24 mouse cellular contexts compared by ENCODE assay signal in the genomic region with DNA sequence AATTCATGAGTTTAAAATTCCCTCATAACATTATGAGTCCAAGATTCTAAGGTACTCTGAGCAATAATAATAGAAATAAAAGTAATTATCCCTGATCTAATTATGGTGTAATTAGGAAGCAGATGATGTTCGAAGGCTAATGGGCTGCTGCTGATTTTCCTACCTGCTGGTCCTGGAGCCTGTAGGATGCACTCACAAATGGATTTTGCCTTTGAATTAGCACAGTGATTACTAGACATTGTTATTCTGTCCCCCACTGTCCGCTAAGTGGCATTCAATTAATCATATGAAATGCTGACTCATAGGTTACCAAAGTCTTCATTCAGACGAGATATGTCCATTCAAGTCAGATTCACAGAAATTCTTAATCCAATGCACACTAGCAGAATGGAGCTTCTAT.
A peak's percentile ranks its signal among the peaks of the same experiment; 100 is the strongest.
DNase-seq lines count a peak whose midpoint lies in the region; ATAC-seq and TF ChIP-seq lines count a peak whose summit lies in the region.
"Had no signal": no experiment of that assay in that cellular context is flagged by ENCODE, and none has a peak within 500 bp of the region (broad histone marks: within the 10 kb centered on the region; RNA-seq: fewer than 3 reads in every experiment).

No protein-coding gene starts in this region.

- H3K9ac ChIP-seq in heart, postnatal 0 days (replicated peaks; ENCODE audit: low read depth, low read length), result no peak overlapping the region
- no peak overlapping the region for H3K9ac ChIP-seq in midbrain, postnatal 0 days (replicated peaks; ENCODE audit: low read length, poor library complexity, severe bottlenecking)
- H3K9ac ChIP-seq in midbrain, embryonic 14.5 days (replicated peaks; ENCODE audit: low read length), result no peak overlapping the region
- no peak overlapping the region for H3K9ac ChIP-seq in intestine, embryonic 15.5 days
- H3K9ac ChIP-seq: embryonic facial prominence, embryonic 12.5 days; limb, embryonic 13.5 days; lung, embryonic 15.5 days; stomach, embryonic 15.5 days had no signal

- H3K4me1 ChIP-seq in heart, postnatal 0 days (ENCODE audit: control insufficient read depth, insufficient read depth), result peaks cover 15% of the 10 kb centered on the region
- no peaks in the 10 kb centered on the region for H3K4me1 ChIP-seq in midbrain, postnatal 0 days (ENCODE audit: insufficient read depth, low read length)
- no peaks in the 10 kb centered on the region for H3K4me1 ChIP-seq in midbrain, embryonic 14.5 days (ENCODE audit: control insufficient read depth, insufficient read depth, low read length)
- no peaks in the 10 kb centered on the region for H3K4me1 ChIP-seq in intestine, embryonic 15.5 days (replicated peaks)
- H3K4me1 ChIP-seq: embryonic facial prominence, embryonic 12.5 days; limb, embryonic 13.5 days; lung, embryonic 15.5 days; stomach, embryonic 15.5 days had no signal

- no peaks in the 10 kb centered on the region for H3K36me3 ChIP-seq in heart, postnatal 0 days (replicated peaks; ENCODE audit: control insufficient read depth, insufficient read depth, low read length)
- H3K36me3 ChIP-seq in midbrain, postnatal 0 days (ENCODE audit: insufficient read depth, low read length), result no peaks in the 10 kb centered on the region
- no peaks in the 10 kb centered on the region for H3K36me3 ChIP-seq in midbrain, embryonic 14.5 days (ENCODE audit: control insufficient read depth, insufficient read depth, low read length)
- no peaks in the 10 kb centered on the region for H3K36me3 ChIP-seq in macrophage (ENCODE audit: inconsistent target)
- no peaks in the 10 kb centered on the region for H3K36me3 ChIP-seq in intestine, embryonic 15.5 days
- H3K36me3 ChIP-seq: embryonic facial prominence, embryonic 12.5 days; limb, embryonic 13.5 days; lung, embryonic 15.5 days; stomach, embryonic 15.5 days had no signal

- H3K27me3 ChIP-seq in heart, postnatal 0 days (ENCODE audit: control insufficient read depth, insufficient read depth, low read length), result no peaks in the 10 kb centered on the region
- no peaks in the 10 kb centered on the region for H3K27me3 ChIP-seq in midbrain, postnatal 0 days (ENCODE audit: insufficient read depth, low read length)
- H3K27me3 ChIP-seq in midbrain, embryonic 14.5 days (ENCODE audit: control insufficient read depth, insufficient read depth, low read length), result no peaks in the 10 kb centered on the region
- H3K27me3 ChIP-seq in intestine, embryonic 15.5 days (replicated peaks), result no peaks in the 10 kb centered on the region
- H3K27me3 ChIP-seq: embryonic facial prominence, embryonic 12.5 days; limb, embryonic 13.5 days; lung, embryonic 15.5 days; stomach, embryonic 15.5 days had no signal

- DNase-seq in heart, postnatal 0 days (ENCODE audit: low spot score), result no peak
- DNase-seq in heart, adult 9 months (ENCODE audit: low spot score in 2 of 2), result no peak
- peak; percentile 6 for DNase-seq in midbrain, postnatal 0 days (ENCODE audit: low spot score)
- DNase-seq in midbrain, embryonic 14.5 days, result no peak
- DNase-seq in brain, embryonic 14.5 days (ENCODE audit: low read depth), result peak; percentile 21
- no peak for DNase-seq in natural killer cell, adult 2 months (ENCODE audit: low spot score in 2 of 2)
- DNase-seq: adrenal gland, adult 8-10 months; B cell, adult 2 months; cerebellum, adult 11-12 months; cerebellum, adult 9-11 months; embryo, embryonic 11 days; gastrocnemius, postnatal 36 days; right cerebral cortex, postnatal 25 days; thymus, postnatal 14 days had no signal

- 70% methylated on average over 3 of the region's 3 CpGs for WGBS in heart, postnatal 0 days
- 70% methylated on average over 3 of the region's 3 CpGs for WGBS in midbrain, postnatal 0 days
- 71% methylated on average over 3 of the region's 3 CpGs for WGBS in midbrain, embryonic 14.5 days
- WGBS in macrophage (ENCODE audit: missing documents), result 79% methylated on average over 3 of the region's 3 CpGs
- 68% methylated on average over 3 of the region's 3 CpGs for WGBS in intestine, embryonic 15.5 days

- no peaks in the 10 kb centered on the region for H3K9me3 ChIP-seq in heart, postnatal 0 days (replicated peaks; ENCODE audit: control insufficient read depth, low read length)
- no peaks in the 10 kb centered on the region for H3K9me3 ChIP-seq in midbrain, postnatal 0 days (ENCODE audit: low read length)
- no peaks in the 10 kb centered on the region for H3K9me3 ChIP-seq in midbrain, embryonic 14.5 days (ENCODE audit: control insufficient read depth, low read length)
- no peaks in the 10 kb centered on the region for H3K9me3 ChIP-seq in intestine, embryonic 15.5 days
- H3K9me3 ChIP-seq: embryonic facial prominence, embryonic 12.5 days; limb, embryonic 13.5 days; lung, embryonic 15.5 days; stomach, embryonic 15.5 days had no signal

- H3K4me3 ChIP-seq in heart, postnatal 0 days (ENCODE audit: low read depth, low read length), result no peak overlapping the region
- H3K4me3 ChIP-seq in midbrain, postnatal 0 days (ENCODE audit: low read depth, low read length), result no peak overlapping the region
- no peak overlapping the region for H3K4me3 ChIP-seq in midbrain, embryonic 14.5 days (replicated peaks; ENCODE audit: low read depth, low read length)
- H3K4me3 ChIP-seq in macrophage (ENCODE audit: inconsistent target), result no peak overlapping the region
- no peak overlapping the region for H3K4me3 ChIP-seq in intestine, embryonic 15.5 days (replicated peaks)
- H3K4me3 ChIP-seq: embryonic facial prominence, embryonic 12.5 days; limb, embryonic 13.5 days; lung, embryonic 15.5 days; stomach, embryonic 15.5 days had no signal

- TF ChIP-seq CTCF in heart, postnatal 0 days (IDR thresholded peaks at IDR 0.05; ENCODE audit: low read depth), result no peak
- TF ChIP-seq CTCF in midbrain, postnatal 0 days (IDR thresholded peaks at IDR 0.05), result no peak
- no peak for TF ChIP-seq CTCF in brain, embryonic 14.5 days (IDR thresholded peaks at IDR 0.05; ENCODE audit: borderline replicate concordance, extremely low read depth, insufficient read depth, insufficient read length)

- H3K27ac ChIP-seq in heart, postnatal 0 days (ENCODE audit: low read depth), result peak overlapping the region; percentile 61
- H3K27ac ChIP-seq in midbrain, postnatal 0 days (ENCODE audit: low read depth, low read length), result no peak overlapping the region
- H3K27ac ChIP-seq in midbrain, embryonic 14.5 days (replicated peaks; ENCODE audit: low read depth, low read length), result no peak overlapping the region
- peak overlapping the region; percentile 87 for H3K27ac ChIP-seq in macrophage
- H3K27ac ChIP-seq in intestine, embryonic 15.5 days, result no peak overlapping the region
- H3K27ac ChIP-seq: embryonic facial prominence, embryonic 12.5 days; limb, embryonic 13.5 days had no signal

- H3K79me2 ChIP-seq in macrophage (ENCODE audit: inconsistent target), result no peaks in the 10 kb centered on the region

- ATAC-seq in heart, postnatal 0 days (ENCODE audit: insufficient read depth, low read depth), result no peak
- no peak for ATAC-seq in midbrain, postnatal 0 days (ENCODE audit: low FRiP score)
- ATAC-seq in midbrain, embryonic 14.5 days (ENCODE audit: low FRiP score, low TSS enrichment), result no peak
- no peak for ATAC-seq in intestine, embryonic 15.5 days
- ATAC-seq: activated CD4-positive, CD25-positive, alpha-beta regulatory T cell, adult 4 months; intestine, postnatal 0 days had no signal

- H3K4me2 ChIP-seq in heart, postnatal 0 days (ENCODE audit: low read depth, low read length), result no peak overlapping the region
- H3K4me2 ChIP-seq in midbrain, postnatal 0 days (ENCODE audit: low read depth, low read length, poor library complexity, severe bottlenecking), result no peak overlapping the region
- no peak overlapping the region for H3K4me2 ChIP-seq in midbrain, embryonic 14.5 days (ENCODE audit: low read length)
- H3K4me2 ChIP-seq in intestine, embryonic 15.5 days (replicated peaks), result no peak overlapping the region
- H3K4me2 ChIP-seq: embryonic facial prominence, embryonic 12.5 days; limb, embryonic 13.5 days; liver, embryonic 11.5 days; lung, embryonic 15.5 days; midbrain, embryonic 11.5 days; stomach, embryonic 15.5 days had no signal

- TF ChIP-seq POLR2A in brain, embryonic 14.5 days (IDR thresholded peaks at IDR 0.05; ENCODE audit: borderline replicate concordance, extremely low read depth, insufficient read depth, insufficient read length, poor library complexity, severe bottlenecking), result no peak

- no peak for TF ChIP-seq EP300 in heart, postnatal 0 days (IDR thresholded peaks at IDR 0.05; ENCODE audit: low read depth)

Comparison
In these comparisons a context has a peak if more than half of its experiments do, and no peak if none do; other contexts are left out.
1. DNase-seq: peak in midbrain, postnatal 0 days (single experiment) and brain, embryonic 14.5 days (single experiment); none in heart, postnatal 0 days (single experiment), heart, adult 9 months (0 of 2), midbrain, embryonic 14.5 days (single experiment) and natural killer cell, adult 2 months (0 of 2).
2. H3K27ac ChIP-seq: peak in heart, postnatal 0 days (single experiment) and macrophage (single experiment); none in midbrain, postnatal 0 days (single experiment), midbrain, embryonic 14.5 days (single experiment) and intestine, embryonic 15.5 days (single experiment).